Mouse (Mus musculus) forebrain, embryonic 16.5 days (tissue): ENCODE measurements at regions not wholly inside any gene's neighbourhood (a gene's known extent, or its start where the extent isn't known, plus 50 kb on each side); places are given as distances from the start of the nearest gene placed in this dataset.
A peak's percentile ranks its signal among the peaks of the same experiment; 100 is the strongest.

Experiments used
- ATAC-seq: fragments of 200-750 bp; cut with Nextera tagmentation; 2 replicates; pipeline ENCODE4 v1.8.0; 2017; ENCODE audit warnings: mild to moderate bottlenecking, moderate library complexity
- H3K27ac ChIP-seq: fragments of 300-500 bp; sonication (generic); 2 replicates; pipeline ENCODE4 v1.5.1; 2014; ENCODE audit warnings: low read length, control low read depth
- H3K27me3 ChIP-seq: fragments of 300-500 bp; sonication (generic); replicated peaks from 2 replicates; pipeline ENCODE4 v1.6.1; 2014; ENCODE audit warnings: low read length; ENCODE audit not compliant: control insufficient read depth, insufficient read depth
- H3K36me3 ChIP-seq: fragments of 300-500 bp; sonication (generic); 2 replicates; pipeline ENCODE4 v1.6.1; 2014; ENCODE audit not compliant: control insufficient read depth, insufficient read depth
- H3K4me1 ChIP-seq: fragments of 300-500 bp; sonication (generic); replicated peaks from 2 replicates; pipeline ENCODE4 v1.6.1; 2014; ENCODE audit warnings: low read length; ENCODE audit not compliant: control insufficient read depth, insufficient read depth
- H3K4me2 ChIP-seq: fragments of 300-500 bp; sonication (generic); 2 replicates; pipeline ENCODE4 v1.6.1; 2014; ENCODE audit warnings: mild to moderate bottlenecking, low read length, control low read depth
- H3K4me3 ChIP-seq: fragments of 300-500 bp; sonication (generic); replicated peaks from 2 replicates; pipeline ENCODE4 v1.5.1; 2014; ENCODE audit warnings: mild to moderate bottlenecking, low read length, control low read depth
- H3K9ac ChIP-seq: fragments of 300-500 bp; sonication (generic); replicated peaks from 2 replicates; pipeline ENCODE4 v1.6.1; 2014; ENCODE audit warnings: low read depth, low read length, control low read depth
- H3K9me3 ChIP-seq: fragments of 300-500 bp; sonication (generic); 2 replicates; pipeline ENCODE4 v1.6.1; 2016; ENCODE audit warnings: low read length; ENCODE audit not compliant: control insufficient read depth
- WGBS: fragments of 180-500 bp; shearing (Covaris S2); extraction: QIAGEN DNeasy Blood & Tissue Kit; methylation state at CpG from one replicate; pipeline ENCODE4 v1.1.7; 2014; 5-methylcytosine and 5-hydroxymethylcytosine counted together

DNA sequence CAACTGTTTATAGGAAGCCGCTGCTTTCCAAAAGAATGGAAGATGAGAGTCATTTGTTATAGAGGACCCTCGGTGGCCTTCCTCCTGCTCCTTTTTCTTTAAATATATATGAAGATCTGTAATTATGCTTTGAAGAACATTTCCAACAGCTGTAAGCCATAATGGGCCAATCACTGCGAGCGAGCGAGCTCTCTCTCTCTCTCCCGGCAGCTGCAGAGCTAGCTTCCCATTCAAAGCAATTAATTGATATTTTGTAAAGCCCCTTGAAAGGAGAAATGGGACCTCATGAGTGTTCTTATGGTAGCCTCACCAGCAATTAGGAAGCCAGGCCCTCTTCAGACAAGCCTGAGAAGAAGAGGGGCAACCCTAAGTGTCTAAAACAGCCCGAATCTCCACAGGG lies 174.1 kb downstream of the Gxylt1 start:
- Histone ChIP-seq H3K27ac (no peak overlapping the region), H3K9ac (no peak overlapping the region), H3K4me2 (no peak overlapping the region), H3K36me3 (no peaks in the 10 kb centered on the region), H3K9me3 (no peaks in the 10 kb centered on the region), H3K27me3 (no peaks in the 10 kb centered on the region), H3K4me1 (no peaks in the 10 kb centered on the region), H3K4me3 (no peak overlapping the region)
- WGBS: 56% methylated on average over 7 of the region's 7 CpGs
- no peak for ATAC-seq

DNA sequence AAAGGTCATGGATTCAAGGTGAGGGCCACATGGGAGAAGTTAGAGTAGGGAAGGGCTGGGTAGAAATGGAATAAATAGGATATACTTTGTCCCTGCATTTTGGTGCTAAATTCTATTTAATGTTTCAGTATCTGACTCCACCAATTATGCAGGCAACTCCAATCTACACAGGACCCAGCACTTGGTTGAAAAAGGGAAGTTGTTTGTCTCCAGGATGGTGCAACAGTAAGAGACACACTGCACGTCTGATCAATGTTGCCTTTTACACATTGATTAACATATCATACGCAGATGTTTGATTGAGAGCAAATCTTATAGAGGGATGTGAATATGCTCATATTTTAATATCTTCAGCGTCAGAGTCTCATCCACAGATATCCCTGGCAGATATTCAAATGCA lies 175.1 kb downstream of the Gxylt1 start:
- no peak overlapping the region for H3K4me3 ChIP-seq
- no peak overlapping the region for H3K4me2 ChIP-seq
- H3K9ac ChIP-seq: no peak overlapping the region
- no peak overlapping the region for H3K27ac ChIP-seq
- ATAC-seq: no peak
- no peaks in the 10 kb centered on the region for H3K4me1 ChIP-seq
- WGBS: 77% methylated on average over 3 of the region's 3 CpGs
- no peaks in the 10 kb centered on the region for H3K36me3 ChIP-seq
- no peaks in the 10 kb centered on the region for H3K9me3 ChIP-seq
- H3K27me3 ChIP-seq: no peaks in the 10 kb centered on the region

DNA sequence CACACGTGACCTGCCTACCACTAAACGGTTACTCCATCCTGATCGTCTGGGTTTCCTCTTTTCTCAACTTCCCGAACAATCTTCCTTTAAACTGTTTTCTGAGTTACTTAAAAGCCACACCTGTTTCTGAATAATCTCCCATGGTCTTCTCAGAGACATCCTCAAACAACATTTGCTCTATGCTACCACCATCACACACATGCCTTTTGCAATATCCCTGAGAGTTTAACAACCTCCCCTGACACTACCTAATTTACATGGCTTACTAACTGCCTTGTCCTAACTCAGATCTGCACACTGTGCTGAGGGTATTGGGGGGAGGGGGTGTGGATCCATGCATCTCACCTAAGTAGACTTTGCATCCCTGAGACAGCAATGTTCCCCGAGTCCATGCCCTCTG lies 178.6 kb downstream of the Gxylt1 start:
- Histone ChIP-seq H3K36me3 (no peaks in the 10 kb centered on the region), H3K27me3 (no peaks in the 10 kb centered on the region), H3K4me2 (no peak overlapping the region), H3K9ac (no peak overlapping the region), H3K9me3 (no peaks in the 10 kb centered on the region), H3K4me3 (no peak overlapping the region), H3K4me1 (no peaks in the 10 kb centered on the region), H3K27ac (no peak overlapping the region)
- no peak for ATAC-seq
- 94% methylated on average over 5 of the region's 5 CpGs for WGBS

DNA sequence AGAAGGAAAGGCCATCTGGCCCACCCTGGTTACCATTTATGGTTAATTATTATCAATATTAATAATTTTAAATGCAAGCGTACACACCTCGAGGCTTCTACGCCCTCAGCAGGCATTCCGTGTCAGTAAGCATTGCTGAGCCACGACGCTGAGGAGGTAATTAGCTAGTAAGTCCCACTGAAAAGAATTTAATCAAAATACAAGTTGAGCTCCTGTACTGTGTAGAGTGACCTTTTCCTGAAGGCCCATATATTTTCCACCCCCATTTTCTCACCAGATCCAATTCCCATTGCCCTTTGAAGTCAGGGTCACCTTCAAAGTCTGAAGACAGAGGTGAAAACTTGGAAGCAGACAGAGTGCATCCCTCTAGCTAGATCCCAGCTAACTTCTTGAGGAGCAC lies 179.8 kb downstream of the Gxylt1 start:
- WGBS: 77% methylated on average over 6 of the region's 6 CpGs
- no peaks in the 10 kb centered on the region for H3K4me1 ChIP-seq

DNA sequence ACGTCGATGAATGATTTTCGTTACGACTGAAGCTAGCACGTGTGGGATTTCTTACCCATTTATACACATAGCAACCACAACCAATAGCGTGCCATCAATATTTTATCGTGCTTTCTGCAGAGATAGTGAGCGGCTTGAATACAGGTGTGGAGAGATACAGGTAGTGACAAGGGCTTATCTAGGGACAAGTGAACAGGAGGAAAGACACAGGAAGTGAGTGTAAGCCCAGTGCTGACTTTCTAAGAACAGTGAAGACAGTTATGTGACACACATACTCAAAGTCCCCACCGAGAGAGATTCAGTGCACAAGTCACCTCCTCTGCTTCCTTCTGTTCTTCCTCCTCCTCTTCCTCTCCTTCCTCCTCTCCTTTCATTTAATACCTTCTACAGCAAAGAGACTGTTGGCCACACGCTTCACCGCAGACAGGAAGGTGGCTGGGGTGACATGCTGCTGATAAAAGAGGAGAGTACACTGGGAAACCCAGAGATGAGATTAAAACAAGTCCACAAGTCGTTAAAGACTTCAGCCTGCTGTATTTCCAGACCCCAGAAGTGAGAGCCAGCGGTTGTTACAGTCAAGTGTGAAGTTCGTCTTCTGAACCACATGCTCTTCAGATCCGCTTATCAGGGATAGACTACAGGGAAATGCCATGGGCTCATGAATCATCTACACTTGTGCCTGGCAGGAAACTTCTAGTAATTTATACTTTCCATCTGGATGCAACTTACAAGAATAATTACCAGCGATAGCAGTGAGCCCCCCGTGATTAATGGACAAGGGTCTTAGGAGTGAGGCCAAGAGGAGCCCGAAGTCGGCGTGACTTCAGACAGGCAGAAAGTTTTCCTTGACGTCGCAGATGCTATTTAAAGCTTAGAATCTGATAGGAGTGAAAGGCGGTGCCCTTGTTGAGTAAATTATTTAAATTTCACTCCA lies 180.5 kb downstream of the Gxylt1 start:
- no peaks in the 10 kb centered on the region for H3K4me1 ChIP-seq
- ATAC-seq: no peak
- no peak overlapping the region for H3K4me3 ChIP-seq
- H3K9me3 ChIP-seq: no peaks in the 10 kb centered on the region
- H3K27ac ChIP-seq: no peak overlapping the region
- WGBS: 84% methylated on average over 23 of the region's 23 CpGs
- H3K27me3 ChIP-seq: no peaks in the 10 kb centered on the region
- H3K36me3 ChIP-seq: no peaks in the 10 kb centered on the region
- no peak overlapping the region for H3K9ac ChIP-seq
- no peak overlapping the region for H3K4me2 ChIP-seq

More for the DNA sequence above, 179.8 kb downstream of the Gxylt1 start:
- Histone ChIP-seq H3K9me3 (no peaks in the 10 kb centered on the region), H3K27ac (no peak overlapping the region), H3K4me2 (no peak overlapping the region), H3K27me3 (no peaks in the 10 kb centered on the region), H3K4me3 (no peak overlapping the region), H3K9ac (no peak overlapping the region), H3K36me3 (no peaks in the 10 kb centered on the region)
- no peak for ATAC-seq

DNA sequence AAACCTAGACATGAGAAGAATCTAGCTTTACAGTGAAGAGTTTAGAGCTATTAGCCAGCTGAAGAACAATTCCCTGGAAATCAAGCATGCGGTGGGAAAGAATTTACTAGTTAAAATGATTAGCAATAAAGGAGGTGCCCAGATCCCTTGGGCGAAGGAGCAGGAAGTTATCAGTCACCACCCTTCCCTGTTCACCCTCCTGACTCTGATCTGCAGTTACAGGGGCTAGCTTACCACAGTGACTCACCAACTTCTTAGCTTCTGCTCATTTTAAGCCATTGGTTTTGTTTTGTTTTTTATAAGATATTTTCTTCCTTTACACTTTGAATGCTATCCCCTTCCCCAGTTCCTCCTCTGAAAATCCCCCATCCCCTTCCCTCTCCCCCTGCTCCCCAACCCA lies 183.6 kb downstream of the Gxylt1 start:
- Histone ChIP-seq H3K9me3 (no peaks in the 10 kb centered on the region), H3K4me1 (no peaks in the 10 kb centered on the region), H3K36me3 (no peaks in the 10 kb centered on the region), H3K27me3 (no peaks in the 10 kb centered on the region), H3K4me2 (no peak overlapping the region), H3K4me3 (no peak overlapping the region), H3K27ac (no peak overlapping the region), H3K9ac (no peak overlapping the region)
- 93% methylated on average over 2 of the region's 2 CpGs for WGBS
- no peak for ATAC-seq

DNA sequence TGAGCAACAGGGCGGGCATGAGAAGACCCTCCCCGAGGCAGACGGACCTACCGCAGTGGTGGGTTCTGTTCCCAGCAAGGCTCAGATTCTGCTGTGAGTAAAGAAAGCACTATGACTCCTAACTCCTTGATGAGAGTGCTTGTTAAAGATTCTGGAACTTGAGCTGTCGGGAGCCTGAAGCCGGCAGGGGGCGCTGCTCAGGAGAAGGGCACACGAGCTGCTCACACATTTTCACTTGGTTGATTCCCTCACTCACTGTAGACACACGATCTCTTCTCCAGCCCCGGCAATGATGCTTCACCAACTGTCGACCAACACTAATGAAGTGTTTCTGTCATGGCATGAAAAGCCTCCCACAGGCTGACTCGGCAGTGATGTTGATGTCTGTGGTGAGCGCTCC lies 185.6 kb downstream of the Gxylt1 start:
- Histone ChIP-seq H3K4me3 (no peak overlapping the region), H3K9ac (no peak overlapping the region), H3K27ac (no peak overlapping the region), H3K36me3 (no peaks in the 10 kb centered on the region), H3K9me3 (no peaks in the 10 kb centered on the region), H3K27me3 (no peaks in the 10 kb centered on the region), H3K4me1 (no peaks in the 10 kb centered on the region; the same call in 1 of the 2 replicates), H3K4me2 (no peak overlapping the region)
- WGBS: 27% methylated on average over 13 of the region's 13 CpGs
- no peak for ATAC-seq

DNA sequence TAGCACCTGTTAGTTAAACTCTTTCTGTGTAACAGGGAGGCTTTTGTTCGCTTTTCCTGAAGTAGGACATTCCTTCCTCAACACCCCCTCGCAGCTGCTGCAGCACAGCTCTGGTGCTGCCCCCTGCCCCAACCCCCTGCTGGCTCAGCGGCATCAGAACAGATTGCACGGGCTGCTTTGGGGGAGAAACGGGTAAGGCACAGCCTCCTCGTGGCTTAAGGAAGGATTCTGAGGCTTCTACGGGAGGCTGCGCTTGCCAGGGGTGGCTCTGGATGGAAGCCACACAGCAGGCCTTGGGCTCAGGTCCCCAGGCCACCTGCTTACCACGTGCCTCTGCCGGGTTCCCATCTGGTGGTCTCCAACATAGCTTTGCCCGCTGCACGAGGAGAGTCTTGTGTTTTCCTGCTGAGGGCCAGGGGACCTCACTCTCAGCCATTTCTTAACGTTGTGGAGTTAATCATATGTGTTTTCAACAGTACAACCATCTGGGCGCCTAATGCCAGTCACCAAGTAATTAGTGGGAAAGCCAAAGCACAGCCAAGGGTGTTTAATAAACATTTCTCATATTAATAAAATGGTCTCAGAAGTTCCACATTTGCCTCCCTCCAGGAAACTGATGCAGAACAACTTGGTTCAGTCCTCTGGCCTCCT lies 189.9 kb downstream of the Gxylt1 start:
- Histone ChIP-seq H3K4me3 (no peak overlapping the region), H3K36me3 (no peaks in the 10 kb centered on the region), H3K27me3 (no peaks in the 10 kb centered on the region), H3K4me2 (no peak overlapping the region), H3K9me3 (no peaks in the 10 kb centered on the region), H3K9ac (no peak overlapping the region), H3K4me1 (no peaks in the 10 kb centered on the region; the same call in 1 of the 2 replicates), H3K27ac (no peak overlapping the region)
- WGBS: 24% methylated on average over 14 of the region's 14 CpGs
- ATAC-seq: peak; percentile 81

DNA sequence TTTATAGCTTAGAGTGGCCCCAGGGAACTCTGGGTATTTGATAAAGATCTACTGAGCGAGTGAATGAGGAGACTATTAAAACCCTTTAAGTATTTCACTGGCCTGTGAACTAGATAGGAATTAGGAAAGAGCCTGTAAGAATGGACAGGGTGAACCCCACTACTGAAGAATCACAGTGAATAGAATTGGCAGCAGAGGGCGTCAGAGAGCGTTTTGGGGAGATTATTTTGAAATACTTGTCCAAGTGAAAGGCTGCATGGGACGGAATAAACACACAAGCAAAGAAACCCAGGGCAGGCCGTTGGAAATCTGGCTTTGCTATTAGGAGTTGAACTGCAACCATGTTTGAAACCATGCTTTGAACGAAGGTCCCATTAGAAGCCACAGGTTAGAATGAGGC lies 200.9 kb downstream of the Gxylt1 start:
- Histone ChIP-seq H3K4me2 (no peak overlapping the region), H3K36me3 (no peaks in the 10 kb centered on the region), H3K27ac (no peak overlapping the region), H3K4me1 (no peaks in the 10 kb centered on the region), H3K9ac (no peak overlapping the region), H3K4me3 (no peak overlapping the region), H3K27me3 (no peaks in the 10 kb centered on the region), H3K9me3 (no peaks in the 10 kb centered on the region)
- WGBS: 65% methylated on average over 6 of the region's 6 CpGs
- no peak for ATAC-seq
